Mouse (Mus musculus): Measurements from ENCODE around the gene Casp9.

Gene Casp9

DNA sequence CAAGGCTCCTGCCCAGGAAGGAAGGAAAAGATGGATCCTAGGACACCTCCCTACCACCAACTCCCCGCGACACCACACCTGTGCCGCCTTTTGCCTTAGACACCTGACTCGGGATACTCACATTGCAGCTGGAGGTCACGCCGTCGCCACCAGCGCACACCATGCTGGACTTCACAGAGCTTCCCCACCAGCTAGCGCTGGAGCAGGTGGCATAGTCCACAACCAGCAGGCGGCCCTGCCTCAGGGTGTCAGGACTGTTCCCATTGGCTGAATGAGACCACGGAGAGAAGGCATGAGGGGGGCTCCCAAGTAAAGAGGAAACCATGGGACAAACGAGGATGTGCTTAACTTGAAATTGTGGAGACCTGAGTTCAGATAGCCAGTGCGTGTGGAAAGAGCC is 25.4 kb downstream of the Casp9 start:
- no peak for DNase-seq

DNA sequence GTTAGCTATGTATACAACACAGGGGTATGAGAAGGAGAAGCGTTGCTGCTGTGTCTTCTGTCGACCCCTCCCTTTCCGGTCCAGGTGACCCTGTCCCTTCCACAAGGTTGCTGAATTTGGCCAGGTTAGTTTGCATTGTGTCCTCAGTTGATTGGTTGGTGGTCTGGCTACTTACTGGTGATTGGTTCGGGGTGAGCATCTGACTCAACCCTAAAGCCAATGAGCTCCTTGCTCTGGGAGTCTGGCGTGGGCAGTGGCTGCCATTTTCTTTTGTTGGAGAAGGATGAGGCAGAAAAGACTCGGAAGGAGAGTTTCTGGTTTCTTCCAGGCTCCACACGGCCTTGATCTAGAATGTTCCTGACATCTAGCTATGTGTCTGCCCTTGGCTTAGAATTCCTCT is 25.9 kb downstream of the Casp9 start:
- no peak for DNase-seq

DNA sequence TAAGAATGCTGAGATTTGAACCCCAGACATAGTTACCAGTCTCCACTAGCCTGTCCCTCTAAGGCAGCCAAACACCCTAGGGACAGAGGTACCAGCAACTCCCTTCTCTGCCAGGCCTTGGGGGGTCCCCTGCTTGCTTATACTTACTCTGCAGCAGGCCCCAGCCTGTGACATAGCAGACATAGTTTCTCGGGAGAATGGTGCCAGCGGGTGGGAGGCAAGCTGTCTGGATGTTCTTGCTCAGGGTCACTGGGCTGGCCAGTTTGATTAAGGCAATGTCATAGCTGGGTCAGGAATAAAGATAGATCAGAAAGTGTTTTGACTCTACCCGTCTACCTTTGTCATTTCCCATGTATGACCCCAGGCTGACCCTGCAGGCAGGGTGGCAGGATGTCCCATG is 27.8 kb downstream of the Casp9 start:
- DNase-seq: no peak

DNA sequence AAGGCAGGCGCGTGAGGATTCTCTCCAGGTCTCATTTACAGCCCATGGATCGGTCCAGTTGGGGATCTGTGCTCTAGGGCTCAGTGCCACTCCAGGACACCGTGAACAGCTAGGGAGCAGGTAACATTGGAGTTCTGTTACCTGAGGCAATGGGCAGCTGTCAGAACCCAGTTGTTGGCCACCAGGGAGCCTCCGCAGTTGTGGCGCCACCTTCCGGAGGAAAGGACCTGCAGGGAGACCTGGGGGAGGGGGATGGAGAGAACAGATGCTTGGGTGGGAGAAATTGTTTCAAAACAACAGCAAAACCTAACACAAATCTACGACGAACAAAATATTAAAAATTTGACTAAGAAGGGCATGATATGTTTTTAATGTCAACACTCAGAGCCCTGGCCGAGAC is 28.7 kb downstream of the Casp9 start:
- peak; percentile 64 to 68 for DNase-seq

DNA sequence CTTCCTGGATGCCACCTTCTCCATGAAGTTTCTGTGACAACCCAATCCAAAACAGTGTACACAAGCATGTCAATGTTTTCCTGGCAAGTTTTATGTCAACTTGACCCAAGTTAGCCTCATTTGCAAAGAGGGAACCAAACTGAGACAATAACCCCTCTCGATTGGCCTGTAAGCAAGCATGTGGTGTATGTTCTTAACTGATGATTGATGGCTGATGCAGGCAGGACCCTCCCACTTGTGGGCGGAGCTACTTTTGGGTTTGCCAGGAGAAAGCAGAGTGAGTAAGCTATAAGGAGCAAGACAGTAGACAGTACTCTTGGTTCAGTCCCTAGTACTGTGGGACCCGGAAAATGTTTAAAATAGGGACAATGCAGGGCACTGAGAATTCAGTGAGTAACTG is 29.6 kb downstream of the Casp9 start:
- peak; percentile 29 to 43 for DNase-seq

DNA sequence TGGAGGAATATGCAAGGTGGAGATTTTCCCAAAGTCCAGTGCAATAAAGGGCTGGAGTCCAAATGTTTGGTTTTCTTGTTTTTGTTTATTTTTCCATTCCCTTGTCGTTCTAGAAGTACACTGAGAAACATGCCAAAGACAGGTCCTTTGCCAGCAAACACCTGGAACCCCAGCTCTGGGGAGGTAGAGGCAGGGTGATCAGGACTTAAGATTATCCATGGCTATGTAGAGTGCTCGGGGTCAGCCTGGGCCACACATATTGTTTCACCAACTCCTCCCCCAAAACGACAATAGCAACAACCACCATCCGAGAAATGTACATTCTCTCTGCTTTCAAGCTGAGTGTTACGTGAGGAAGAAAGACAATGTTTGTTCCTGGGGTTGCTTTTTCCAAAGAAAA is 32.6 kb downstream of the Casp9 start, which contains the start of gene Cela2a:
Gene Cela2a, minus strand, starts transcription at position 101 of the 400 bp plus-strand sequence.
- DNase-seq: no peak

DNA sequence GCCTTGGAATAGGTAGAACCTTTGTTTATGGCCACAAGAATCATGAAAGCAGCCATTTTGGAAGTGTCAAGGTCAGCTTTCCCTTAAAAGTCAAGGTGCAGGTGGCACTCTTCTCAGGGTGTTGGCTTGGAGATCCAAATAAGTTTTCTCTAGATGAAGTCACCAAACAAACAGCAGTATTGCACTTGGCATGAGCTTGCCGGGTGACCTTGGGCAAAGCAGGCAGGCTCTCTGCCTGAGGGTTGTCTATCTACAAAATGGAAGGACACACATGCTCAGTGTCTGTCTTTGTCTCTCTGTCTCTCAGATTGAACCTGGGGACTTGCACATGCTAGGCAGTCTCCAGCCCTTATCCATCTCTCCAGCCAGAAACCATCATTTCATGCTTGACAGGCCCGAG is 34.0 kb downstream of the Casp9 start:
- DNase-seq: no peak

DNA sequence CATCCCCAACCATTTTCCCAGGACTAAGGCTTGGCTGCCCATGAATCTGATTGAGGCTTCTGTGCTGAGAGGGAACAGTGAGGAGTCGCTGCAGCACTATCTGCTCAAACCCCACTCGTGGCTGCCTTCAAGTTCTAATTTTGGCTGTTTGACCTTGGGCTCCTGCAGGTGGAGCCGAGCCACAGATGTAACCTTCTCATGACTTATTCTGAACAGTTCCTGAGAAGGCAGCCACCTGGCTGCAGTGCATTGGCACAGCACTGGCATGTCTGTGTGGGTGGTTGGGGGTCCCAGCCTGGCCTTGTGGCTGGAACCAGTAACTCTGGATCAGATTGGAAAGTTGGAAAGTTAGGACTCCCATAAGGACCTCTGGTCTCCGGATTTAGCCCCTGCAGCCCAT is 34.8 kb downstream of the Casp9 start:
- DNase-seq: no peak

DNA sequence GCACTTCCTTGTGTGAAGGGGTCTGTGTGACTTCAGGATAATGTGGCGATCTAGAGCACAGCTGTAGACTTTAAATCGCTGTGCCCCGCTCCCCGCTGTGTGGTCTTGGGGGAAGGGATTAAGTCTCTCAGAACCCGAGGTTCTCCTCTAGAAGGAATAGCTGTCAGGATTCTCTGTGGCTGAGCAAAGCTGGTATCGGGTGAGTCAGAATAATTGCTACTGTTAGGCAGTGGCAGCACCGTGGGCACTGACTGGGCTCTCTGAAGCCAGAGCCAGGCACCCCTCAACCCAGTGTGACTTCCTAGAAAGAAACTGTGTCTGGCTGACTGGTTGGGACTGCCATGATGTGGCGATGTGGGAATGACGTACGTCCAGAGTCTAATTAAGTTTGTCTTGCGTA is 37.0 kb downstream of the Casp9 start:
- no peak for DNase-seq

DNA sequence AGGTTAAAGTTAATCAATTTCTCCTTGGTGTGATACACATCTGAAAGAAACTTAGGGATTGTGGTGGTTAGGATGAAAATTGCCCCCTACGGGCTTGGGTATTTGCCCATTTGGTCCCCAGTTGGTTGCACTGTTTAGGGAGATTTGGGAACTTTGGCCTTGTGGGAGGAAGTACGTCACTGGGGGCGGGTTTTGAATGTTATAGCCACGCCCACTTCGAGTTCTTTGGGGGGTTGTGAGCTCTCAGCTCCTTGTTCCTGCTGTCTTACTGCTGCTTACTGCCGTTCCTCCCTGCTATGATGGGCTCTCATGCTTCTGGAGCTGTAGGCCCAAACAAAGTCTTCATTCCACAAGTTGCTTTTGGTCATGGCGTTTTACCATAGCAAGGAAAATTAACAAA is 37.9 kb downstream of the Casp9 start:
- DNase-seq: no peak

DNA sequence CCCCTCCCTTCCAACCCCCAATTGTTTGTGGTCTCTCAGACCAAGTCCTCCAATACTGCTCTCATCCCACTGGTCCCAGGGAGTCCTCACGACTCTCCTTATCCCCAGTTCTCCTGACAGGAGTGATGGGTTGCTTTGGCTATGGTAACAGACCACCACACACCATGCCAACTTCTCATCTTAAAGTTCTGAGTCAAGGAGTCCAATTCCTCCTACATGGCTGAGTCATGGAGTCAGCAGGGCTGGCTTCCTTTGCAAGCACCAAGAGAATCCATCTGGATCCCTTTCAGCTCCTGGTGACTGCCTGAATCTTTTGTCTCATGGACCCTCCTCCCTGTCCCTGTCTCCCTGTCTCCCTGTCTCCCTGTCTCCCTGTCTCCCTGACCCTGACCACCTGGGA is 40.5 kb downstream of the Casp9 start:
- no peak for DNase-seq

DNA sequence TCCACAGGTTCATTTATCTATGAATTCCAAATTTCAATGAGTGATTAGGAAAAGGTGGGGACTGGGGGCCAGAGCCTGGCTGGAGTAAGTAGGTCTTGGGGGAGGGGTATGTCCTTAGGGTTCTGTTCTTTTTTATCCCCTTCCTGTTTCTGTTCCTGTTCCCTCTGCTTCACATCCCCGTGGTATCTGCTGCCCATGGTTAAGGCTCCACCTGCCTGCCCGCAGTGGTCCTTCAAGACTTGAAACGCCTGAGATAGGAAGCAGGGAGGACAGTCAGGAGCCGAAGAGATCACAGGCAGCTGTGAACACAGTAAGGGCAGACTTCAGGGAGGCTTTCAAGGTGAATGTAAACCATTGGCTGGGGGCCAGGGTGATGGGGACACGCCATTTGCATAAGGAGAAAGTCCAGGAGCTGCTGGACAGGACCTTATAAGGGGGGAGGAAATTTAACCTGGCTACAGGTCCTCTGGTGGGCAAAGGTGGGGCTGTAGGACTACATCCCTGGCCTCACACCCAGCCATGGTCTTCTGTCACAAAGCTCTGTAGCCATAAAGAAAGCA is 41.2 kb downstream of the Casp9 start:
- DNase-seq: peak in 1 of 2 experiments; percentile 34

DNA sequence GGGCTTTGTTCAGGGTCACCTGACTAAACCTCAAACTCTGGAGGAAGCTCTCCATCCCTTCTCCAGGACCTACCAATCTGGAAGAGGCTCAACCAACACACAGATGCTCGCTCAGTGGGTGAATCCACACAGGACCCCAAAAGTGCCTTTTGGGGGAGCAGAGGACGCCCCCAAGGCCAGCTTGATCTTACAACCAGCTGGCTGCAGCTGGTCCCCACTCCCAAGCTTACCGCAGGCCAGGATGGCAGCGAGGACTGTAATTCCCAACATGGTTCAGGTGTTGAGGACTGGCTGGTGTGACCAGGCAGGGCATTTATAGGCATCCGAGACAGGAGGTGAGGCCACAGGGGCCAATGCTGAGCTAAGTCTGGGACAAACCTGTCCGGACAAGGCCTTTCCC is 52.6 kb downstream of the Casp9 start, which contains the start of gene Ctrc:
Gene Ctrc, minus strand, starts transcription at position 361 of the 400 bp plus-strand sequence.
- no peak for DNase-seq

DNA sequence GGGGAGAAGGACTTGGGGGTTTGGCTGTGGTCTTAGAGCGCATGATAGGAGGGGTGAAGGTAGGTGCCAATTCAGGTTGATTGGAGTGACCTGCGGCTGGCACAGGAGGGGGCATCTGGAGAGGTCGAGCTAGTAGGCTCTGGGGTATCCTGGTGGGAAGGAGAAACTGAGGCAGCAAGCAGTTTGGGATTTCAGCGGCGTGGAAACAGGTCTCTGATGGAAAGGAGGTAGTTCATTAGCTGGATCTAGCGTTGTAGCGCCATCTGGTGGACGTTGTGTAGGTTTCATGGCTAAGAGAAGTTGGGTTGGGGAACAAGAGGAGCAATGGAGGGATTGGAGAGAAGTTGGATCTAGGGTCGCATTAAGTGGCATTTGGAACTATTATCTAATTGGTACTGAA is 60.0 kb downstream of the Casp9 start:
- peak; percentile 71 to 74 for DNase-seq

DNA sequence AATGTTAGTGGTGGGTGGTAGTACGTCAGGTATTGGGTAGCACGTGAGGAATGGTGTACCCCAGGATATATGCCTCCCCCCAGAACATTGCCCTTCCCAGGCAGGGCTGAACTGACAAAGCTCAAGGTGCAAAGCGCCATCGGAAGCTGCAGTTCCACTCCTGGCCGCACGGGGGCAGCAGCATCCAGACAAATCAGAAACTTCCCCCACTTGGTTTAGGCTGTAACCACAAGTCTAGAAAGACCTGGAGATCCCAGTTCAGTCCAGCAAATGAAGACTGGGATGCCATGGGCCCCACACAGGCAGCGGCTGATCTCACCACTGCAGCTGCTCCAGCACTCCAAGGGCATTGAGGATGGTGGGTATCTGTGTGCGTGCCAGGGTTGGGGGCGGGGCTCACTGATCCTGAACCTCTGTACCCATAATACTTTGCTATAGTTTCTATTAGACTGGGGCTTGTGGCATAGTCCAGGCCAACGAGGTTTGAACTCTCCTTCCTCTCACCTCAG is 64.1 kb downstream of the Casp9 start:
- DNase-seq: peak; percentile 89 to 90

DNA sequence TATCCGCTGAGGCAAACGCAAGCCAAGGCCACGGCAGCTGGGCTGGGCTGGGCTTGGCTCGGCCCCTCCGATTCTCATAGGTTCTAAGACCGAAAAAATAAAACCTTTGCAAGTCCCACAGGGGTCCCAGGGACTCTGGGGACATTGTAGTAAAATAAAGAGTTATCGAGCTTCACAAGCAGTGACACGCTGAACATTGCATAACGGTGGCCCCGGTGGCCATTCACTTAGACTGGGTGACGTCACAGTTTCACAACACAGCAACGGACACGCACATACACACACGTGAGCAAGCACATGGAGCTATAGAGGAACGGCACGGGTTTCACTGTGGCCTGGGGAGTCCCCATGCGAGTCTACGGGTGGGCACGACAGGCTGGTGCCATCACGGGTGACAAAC is 65.1 kb downstream of the Casp9 start:
- DNase-seq: peak; percentile 60 to 74

DNA sequence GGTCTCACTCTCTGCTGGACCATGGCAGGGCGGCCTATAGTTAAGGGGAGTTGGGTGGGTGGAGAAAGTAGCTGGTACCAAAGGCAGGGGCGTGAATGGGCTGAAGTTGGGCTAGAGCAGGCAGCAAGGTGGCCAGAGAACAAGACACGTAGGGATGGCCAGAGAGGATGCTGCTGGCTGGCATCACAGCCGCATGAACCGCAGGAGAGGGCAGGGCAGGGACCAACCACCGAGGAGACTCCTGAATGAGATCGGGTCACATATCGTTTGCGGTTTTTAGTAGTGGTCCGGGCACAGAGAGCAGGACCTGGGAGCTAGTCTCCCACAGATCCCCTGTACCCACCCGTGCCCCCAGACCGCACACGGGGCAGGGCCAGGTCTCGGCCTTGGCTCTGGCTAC is 65.9 kb downstream of the Casp9 start:
- DNase-seq: no peak

DNA sequence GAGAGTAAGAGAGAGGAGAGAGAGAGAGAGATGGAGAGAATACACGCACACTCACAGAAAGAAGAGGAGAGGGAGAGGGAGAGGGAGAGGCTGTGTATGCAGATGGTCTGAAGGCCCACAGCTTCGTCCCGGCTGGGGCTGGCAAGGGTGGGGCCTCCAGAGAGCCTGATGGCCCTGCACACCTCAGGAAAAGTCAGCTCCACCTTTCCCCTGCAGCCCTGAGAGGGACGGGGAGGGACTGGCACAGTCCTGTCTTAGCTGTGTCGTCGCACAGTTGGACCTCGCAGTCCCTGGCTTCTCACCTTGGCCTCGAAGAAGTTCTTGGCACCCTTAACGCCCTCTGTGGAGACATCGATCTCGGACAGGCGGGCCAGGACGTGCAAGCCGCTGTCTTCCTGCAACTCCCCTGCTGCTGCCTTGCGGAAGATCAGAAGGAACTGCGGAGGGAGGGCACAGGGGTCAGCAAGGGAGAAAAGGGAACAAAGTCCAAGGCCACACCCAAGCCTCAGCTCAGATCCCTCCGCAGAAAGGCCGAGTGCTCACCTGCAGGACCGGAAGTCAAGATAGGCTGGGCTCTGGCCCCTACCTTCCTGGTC is 66.9 kb downstream of the Casp9 start:
- DNase-seq: no peak

DNA sequence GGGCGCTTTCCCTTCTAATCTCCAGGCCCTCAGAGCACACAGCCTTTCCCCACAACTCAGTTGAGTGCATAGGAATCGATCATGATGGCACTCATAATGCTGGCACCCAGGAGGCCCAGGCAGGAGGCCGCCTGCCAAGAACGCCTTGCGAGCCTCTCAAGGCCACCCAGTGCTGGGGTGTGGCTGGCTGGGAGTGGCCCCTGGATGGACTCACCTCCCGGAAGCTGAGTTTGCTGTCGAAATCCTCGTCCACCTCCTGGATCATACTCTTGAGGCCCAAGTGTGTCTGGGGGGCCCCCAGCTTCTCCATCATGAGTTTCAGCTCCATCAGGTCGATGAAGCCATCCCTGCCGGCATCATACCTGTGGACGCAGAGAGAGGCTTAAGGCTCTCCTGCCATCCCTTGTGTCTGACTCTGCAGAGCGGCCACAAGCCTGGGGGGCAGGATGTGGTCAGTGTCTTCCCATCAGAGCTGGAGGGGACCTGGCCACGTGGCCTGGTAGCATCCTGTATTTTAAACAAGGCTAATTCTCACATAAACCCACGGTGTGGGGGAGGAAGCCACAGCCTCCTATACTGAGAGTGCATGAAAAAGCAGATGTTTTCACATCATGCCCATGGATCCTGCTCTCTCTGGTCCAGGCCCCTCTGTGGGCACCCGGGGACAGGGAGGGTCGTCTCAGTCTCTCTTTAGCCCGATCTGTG is 68.3 kb downstream of the Casp9 start:
- no peak for DNase-seq

DNA sequence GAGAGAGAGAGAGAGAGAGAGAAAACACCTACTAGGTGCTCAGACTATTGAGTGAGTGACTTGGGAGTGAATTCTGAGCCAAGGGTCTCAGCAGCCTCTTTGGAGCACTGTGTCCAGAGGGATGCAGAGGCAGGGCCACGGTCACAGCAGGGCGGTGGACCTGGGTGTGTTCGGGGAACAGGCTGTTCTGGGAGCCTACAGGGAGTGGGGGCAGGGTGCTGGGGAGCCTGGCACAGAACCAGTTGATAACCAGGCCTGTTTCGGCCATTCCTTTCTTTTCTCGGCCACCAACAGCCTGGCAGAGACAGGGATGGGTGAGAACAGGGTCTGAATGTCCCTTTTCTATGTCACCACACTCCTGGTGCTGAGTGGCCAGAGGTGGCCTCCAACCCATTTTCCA is 69.5 kb downstream of the Casp9 start:
- DNase-seq: no peak

DNA sequence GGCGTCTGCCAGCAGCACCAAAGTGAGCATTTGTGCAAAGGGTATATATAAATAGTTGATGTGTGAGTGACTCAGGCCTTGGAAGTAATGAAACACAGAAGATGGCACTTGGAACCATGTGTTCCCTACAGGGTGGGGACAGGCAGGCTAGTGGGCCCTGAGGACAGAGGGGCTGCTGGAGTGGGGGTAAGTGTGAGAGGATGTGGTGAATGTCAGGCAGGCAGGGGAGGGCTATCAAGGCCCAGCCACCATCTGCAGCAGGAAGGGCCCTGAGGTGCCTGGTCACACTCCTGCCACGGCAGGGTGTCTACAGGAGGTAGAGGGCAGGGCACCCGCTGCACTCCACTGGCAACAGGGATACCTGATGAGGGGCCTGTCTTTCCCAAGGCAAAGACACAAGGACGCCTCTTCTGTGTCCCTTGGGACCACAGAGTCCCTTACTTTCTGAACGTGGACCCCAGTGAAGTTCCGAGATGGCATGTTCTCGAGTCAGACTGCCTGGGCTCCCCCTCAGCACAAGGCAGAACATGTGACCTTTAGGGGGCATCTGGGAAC is 70.4 kb downstream of the Casp9 start:
- no peak for DNase-seq

DNA sequence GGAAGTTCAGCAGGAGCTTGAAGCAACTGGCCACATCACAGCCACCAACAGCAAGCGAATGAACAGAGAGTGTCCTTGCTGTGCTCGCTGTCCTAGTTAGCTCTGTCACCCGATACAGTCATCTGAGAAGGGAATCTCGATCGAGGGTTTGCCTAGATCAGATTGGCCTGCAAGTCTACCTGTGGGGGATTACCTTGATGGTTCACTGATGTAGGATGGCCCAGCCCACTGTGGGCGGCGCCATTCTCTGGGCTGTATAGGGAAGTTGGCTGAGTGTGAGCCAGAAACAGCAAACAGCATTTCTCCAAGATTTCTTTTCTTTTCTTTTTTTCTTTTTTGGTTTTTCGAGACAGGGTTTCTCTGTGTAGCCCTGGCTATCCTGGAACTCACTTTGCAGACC is 71.1 kb downstream of the Casp9 start:
- DNase-seq: no peak

DNA sequence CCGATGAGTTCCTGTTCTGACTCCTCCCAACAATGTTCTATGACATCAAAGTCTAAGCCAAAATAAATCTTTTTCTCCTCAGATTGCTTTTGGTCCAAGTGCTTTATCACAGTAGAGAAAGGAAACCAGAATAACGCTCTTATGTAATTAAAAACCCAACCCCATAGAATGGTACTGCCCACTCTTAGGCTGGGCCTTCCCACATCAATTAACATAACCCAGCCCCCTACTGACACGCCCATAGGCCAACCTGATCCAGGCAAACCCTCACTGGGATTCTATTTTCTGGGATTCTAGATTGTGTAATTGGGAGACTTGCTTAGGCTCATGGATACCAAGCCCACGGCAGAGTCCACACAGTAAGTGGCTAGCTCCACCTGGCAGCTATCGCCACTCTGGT is 71.6 kb downstream of the Casp9 start:
- no peak for DNase-seq

Data from kidney, postnatal 4 days (tissue).